Mouse (Mus musculus) right cerebral cortex, postnatal 4 days (tissue): ENCODE measurements at regions not wholly inside any gene's neighbourhood (a gene's known extent, or its start where the extent isn't known, plus 50 kb on each side); places are given as distances from the start of the nearest gene placed in this dataset.
"Not testable (repeated sequence)": the region's sequence is repeated elsewhere in the genome, so short reads cannot be mapped to it uniquely, and the experiment has no call there.

ENCODE experiments used
- DNase-seq: peaks from one replicate; pipeline ENCODE4 v3.0.0-alpha.2; 2022

DNA sequence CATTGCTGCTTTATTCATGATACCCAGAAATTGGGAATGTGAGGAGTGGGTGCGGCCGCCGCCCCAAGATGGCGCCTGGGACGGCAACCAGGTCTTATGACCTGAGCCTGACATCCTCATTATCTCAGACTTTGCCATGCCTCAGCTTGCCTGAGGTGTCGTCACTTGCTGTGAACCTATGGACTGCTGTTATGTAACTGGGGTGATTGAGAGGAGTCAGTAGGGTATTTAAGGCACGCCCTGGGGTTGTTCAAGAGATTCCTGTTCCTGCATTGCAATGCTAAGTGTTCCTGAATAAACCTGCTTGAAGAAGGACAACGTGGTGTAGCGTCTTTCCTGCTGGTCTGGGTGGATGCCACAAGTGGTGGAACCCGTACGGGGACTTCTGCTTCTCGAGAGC is 211.4 kb upstream of the Pou3f2 start:
- no peak for DNase-seq

DNA sequence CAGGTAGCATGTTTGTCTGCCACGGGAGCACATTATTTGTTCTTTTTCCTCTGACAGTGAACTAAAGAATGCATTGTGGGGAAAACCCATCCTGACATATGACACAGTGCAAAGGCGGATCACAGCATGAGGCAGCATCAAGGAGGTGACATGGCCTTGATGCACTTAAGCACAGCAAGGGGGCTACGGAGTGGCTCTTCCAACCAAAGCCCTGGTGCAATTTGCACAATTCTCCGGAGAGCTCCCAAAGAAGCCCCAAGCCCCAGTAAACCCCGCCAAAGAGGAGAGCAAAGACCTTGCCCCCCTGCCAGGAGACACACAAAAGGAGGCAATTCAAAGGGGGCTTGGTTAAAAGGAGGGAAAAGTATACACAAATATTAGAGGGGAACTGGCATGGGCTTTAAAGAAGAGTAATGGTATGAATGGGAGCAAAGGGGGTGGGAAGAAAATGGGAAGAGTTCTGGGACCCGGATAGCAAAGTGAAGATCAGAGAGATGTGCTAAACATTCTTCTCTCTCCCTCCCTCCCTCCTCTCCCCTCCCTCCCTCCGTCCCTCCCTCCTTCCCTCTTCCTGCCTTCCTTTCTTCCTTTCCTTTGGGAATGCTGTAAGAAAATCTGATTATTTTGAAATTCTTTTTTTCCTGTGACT is 179.7 kb upstream of the Pou3f2 start:
- no peak for DNase-seq

DNA sequence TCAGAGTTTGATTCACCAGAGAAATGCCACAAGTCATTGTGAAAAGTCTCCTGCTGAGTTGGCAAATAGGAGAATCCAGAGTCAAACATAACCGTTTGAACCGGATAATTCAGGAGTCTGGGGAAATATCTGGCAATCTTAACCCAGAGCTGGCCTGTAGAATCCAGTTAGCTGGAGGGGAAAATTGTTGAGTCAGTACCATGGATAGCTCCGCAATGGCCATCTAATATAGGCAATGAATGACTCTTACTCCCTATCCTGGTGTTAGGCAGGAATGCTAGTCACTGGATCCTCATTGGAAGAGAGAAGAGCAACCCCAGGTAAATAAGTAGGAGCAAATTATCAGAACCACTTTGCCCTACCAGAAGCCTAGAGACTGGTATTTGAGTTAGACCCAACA is 157.4 kb upstream of the Pou3f2 start:
- DNase-seq: no peak

DNA sequence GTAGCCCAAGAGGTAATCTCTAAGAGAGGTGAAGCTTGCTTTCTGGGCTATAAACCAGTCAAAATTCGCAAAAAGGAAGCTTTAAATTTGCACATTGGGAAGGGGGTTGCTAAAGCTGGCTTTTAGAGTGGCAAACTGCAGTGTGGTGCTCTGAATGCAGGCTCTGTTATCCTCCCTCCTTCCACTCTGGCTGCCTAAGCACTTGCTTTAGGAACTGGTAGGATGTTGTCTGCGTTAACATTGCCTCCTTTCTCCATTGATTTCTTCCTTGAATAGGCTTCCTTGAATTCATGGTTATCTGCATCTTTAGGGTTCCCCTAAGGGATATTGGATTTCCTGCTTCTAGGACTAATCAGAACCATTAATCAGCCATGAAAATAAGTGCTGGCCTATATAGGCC is 120.8 kb upstream of the Pou3f2 start:
- DNase-seq: no peak

DNA sequence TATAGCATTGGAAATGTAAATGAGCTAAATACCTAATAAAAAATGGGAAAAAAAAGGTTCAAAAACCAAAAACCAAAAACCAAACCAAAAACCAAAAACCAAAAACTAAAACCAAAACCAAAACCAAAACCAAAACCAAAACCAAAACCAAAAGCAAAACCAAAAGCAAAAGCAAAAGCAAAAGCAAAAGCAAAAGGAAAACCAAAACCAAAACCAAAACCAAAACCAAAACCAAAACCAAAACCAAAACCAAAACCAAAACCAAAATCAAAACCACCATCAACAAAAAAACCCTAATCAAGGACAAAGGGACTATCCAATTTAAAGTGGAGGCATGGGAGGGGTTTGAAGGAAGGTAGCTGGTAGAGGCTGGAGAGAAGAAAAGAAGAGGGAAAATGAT is 114.0 kb upstream of the Pou3f2 start:
- not testable (repeated sequence) for DNase-seq

DNA sequence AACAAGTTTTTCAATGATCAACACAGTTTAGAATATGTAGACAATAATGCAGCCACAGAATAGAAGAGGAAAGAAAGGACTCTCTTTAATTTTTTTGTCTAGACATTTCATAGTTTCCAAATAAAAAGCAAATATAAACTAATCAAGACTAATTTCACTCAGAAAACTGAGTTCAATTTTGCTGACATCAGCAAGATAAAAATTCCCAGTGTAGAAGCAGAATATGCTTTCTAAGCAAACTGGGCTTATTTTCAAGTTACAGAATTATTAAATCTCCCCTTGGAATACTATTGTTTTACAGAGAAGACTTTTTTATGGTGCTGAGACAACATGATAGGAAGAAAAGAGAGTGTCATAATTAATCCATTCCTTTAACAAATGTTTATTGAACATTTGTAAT is 99.0 kb upstream of the Pou3f2 start:
- no peak for DNase-seq

DNA sequence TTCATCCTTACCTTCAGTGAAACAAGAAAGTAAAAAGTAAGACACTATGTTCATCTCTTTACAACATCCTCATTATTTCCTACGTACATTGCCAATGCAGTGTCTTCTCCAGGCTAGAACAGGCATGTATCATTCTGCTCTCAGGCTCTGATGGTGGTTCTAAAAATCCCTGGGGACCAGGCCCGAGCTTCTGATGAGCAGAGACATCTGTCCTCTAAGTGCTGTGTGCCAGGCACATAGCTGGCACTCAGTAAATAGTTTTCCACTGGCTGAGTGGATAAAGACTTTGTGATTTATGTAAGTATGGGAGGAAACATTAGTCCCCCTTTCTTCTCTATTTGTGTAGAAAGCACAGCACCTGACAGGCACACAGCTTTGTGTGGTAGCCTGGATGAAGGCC is 77.8 kb upstream of the Pou3f2 start:
- no peak for DNase-seq

DNA sequence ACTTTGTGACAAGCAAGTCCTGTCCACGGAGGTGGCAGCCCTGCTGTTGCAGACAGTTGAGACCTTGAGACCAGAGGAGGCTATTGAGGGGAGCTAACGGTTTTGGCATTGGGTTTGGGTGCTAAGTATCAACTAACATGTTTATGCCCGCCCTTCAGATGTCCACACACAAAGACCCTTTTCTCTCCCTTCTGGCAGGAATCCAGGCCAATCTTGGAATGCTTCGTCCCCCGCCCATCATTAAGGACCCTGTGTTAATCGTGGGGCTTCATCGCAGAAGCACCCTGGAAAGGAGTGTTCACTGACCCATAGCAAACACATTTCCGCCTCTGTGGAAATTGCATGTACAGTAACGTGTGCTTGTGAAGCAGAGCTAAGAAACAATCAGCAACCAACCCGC is 76.4 kb upstream of the Pou3f2 start:
- peak; percentile 29 for DNase-seq
